Mouse (Mus musculus): ENCODE results near the gene Mybph.
A peak's percentile ranks its signal among the peaks of the same experiment; 100 is the strongest.

The Mybph gene

DNA sequence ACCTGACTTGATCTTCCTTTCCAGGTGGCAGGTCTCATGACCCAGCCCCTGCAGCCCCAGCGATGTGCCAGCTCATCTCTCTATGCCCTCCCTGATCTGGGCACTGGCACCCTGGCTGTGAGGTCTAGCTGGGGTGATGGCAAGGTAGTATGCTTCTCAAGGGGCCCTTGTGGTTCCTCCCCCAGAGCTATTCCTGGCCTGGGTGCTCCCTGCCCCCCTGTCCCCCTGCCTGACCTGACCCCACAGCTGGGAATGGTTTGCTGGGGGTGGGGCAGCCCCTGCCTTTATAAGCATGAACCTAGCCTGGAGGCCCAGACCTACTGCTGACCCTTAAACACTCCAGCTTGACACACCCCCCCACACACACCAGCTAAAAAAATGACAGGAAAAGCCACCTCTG, at the start of gene Mybph:
Gene Mybph (plus strand): TSS at position 323 of the 400 bp plus-strand sequence.
- no peak for DNase-seq (ENCODE audit: low spot score in 2 of 2)

DNA sequence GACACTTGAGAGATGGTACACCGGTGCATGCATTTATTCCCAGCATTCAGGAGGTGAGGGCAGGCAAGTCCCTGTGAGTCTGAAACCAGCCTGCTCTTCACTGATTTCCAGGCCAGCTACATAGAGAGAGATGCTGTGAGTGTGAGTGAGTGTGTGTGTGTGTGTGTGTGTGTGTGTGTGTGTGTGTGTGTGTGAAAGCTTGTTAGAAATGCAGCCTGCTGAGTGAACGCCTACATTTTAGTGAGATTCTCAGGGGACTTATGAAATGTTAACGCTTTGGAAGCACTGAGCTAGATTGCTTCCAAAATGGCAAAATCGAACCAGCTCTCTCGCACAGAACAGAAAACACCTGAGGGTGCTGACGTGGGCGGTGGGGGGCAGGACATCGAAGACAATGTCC, 47.2 kb upstream of the Mybph start:
- DNase-seq (ENCODE audit: low spot score in 2 of 2), result peak; percentile 58 to 60

DNA sequence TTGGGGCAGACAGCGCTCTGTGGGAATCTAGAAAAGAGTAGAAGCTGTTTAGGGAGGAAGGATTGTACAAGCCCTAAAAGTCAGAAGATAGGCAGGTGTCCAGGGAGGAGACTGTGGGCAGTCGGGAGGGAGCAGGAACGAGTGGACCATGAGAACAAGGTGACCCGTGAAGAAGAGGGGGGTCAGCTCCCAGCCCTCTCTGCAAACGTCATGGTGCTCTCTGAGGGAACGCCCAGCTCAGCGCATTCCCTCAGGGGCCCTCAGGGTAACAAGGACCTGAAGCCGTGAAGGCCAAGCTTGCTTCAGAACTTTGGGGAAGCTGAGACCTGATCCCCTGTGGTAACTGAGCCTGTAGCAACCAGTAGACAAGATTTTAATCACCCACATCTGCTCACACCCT, 43.2 kb upstream of the Mybph start:
- no peak for DNase-seq (ENCODE audit: low spot score in 2 of 2)

DNA sequence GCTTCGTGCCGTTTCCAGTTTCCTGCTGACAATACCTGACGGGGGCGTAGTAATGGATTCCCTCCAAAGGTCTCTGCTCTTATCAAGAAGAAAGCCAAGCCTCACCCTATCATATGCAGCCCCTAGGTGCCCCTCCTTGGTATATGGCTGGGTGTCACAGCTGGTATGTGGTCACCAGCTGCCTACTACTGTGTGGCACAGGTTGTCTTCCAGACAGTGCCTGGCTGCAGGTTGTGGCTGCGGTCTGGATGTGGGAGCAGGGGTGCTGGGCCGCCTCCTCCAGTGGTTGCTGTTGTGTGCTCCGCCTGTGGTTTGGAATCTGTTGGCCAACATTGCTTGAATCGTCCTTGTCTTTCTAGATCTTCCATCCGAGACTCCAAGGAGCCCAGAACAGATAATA, 42.5 kb upstream of the Mybph start:
- no peak for DNase-seq (ENCODE audit: low spot score in 2 of 2)

DNA sequence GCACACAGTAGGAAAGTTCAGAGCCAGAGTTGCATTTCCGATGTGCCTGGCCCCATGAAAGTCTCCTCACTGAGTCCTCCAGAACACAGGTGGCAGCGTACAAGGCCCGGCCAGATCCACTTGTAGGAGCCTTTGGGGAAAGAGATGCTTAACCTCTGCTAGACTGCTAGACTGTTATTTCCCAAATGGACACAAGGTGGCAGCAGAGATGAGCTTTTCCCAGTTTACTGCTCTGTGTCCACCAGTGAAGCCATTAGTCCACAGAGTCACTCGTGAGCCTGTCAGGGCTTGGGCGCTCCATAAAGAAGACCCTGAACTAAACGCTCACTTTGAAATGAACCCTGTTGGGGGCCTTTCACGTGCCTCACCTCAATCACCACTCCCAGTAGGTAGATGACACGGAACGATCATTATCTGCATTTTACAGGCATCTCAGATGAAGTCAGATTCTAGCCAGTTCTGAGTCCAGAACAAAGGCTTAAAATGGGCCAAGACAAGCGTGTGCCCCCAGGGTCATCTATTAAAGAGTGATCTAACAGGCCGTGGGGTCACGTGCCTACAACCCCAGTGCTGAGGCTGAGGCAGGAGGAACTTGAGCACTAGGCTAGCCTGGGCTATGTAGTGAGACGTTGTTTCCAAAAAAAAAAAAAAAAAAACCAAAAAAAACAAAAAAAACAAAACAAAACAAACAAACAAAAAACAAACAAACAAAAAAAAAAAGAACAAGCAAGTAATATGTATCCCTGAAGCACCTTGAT, 41.4 kb upstream of the Mybph start:
- DNase-seq (ENCODE audit: low spot score in 2 of 2), result peak; percentile 43 to 47

DNA sequence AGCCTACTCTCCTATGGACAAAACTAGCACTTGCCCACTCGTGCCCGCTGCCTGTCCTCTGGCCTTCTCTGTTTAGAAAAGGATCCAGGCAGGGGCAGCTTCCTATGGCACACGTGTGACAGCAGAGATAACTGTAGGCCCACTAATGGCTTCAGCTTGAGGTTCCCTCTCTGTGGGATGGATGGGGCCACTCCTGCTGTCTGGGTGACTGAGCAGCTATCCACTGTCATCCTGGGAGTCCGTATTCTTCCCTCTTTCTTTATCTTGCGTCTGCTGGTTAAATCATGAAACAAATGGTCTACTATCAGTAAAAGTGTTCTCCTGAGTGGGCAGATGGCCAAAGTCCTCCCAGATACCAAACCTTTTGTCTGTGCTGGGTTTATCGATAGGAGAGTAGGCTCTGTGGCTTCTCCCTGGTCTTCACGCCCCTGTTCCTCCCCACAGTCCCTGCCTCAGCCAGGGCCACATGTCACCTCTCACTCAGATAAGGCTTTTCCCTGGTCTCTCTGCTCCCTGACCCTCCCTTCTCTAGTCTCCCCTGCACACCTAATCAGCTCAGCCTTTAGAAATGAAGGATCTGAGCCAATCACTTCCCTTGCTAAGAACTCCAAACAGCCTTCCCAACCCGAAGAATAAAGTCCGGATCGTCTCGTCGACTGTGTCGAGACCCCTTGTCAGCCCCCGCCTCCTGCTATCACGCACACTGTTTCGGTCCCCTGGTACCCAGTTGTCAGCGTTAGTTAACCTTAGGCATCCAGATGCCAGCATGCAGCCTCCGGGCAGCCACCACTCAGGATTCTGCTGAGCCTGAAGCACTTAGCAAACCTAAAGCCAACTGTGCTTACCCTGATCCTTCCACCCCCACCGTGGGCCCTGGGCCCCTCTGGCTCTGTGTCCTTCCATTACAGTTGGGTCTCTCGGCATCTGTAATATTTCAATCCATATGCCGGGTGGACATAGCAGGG, 40.3 kb upstream of the Mybph start:
- no peak for DNase-seq (ENCODE audit: low spot score in 2 of 2)

DNA sequence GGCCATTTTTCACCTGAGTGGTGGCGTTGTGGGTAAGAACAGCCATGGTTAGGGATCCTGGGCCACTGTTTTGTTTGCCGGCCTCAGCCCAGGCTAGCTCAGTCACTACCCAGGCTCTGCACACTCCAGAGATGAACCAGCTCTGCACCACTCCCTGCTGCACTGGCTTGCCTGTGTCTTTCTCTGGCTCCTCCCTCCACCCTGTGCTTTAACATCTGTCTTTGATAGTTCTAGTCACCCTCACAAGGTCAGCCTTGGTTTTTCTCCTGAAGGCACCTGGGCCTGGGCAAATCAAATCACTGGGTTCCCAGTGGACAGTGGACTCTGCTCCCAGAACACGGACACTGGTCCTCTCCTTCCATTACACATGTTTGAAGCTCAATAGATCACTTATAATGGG, 39.1 kb upstream of the Mybph start:
- no peak for DNase-seq (ENCODE audit: low spot score in 2 of 2)

DNA sequence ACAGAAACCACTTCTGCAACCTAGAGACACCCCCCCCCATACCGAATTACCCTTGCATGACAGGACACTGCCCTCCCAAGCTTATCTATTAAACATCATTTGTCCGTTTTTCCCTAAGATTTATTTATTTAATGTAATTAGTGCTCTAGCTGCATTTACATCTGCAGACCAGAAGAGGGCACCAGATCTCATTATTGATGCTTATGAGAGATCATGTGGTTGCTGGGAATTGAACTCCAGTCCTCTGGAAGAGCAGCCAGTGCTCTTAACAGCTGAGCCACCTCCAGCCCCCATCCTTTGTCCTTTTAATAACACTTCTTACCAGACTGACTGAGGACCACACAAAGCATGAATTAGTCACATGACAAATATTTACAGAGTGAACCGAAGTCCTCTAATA, 38.6 kb upstream of the Mybph start:
- DNase-seq (ENCODE audit: low spot score in 2 of 2), result no peak

DNA sequence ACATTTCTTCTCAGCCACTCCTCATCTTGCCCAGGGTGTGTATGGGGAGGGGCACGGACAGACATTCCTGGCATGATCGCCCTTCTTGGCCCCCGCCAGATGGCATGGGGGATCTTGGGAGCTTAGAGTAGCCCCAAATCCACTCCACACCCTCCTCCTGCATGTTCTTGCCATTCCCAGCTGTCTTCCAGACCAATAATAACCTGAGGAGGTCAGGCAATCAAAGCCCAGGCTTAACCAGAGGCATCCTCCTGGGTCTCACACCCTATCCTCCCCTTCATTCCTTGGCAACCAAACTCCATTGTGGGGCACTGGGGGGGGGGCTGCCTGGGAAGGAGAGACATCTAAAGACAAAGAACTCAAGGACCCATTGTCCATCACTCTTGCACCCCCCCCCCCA, 32.8 kb upstream of the Mybph start:
- DNase-seq (ENCODE audit: low spot score in 2 of 2), result no peak

DNA sequence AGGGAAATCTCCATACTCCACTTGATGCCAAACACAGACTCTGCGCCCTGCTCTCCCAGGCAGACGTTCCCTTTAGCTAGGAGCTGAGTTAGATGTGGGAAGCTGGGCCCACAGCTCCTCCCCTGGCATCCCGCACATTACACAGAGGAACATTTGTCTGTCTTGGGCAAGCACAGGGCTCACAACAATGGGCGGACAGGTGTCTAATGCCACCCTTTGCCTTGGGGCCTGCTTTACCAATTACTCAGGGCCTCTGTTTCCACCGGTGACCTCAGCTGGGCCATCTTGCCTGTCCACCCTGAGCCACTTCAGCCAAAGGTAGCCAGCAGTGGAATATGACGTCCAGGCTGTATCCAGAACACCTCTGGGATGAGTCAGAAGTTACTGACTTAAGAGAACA, 31.8 kb upstream of the Mybph start:
- DNase-seq (ENCODE audit: low spot score in 2 of 2), result no peak

DNA sequence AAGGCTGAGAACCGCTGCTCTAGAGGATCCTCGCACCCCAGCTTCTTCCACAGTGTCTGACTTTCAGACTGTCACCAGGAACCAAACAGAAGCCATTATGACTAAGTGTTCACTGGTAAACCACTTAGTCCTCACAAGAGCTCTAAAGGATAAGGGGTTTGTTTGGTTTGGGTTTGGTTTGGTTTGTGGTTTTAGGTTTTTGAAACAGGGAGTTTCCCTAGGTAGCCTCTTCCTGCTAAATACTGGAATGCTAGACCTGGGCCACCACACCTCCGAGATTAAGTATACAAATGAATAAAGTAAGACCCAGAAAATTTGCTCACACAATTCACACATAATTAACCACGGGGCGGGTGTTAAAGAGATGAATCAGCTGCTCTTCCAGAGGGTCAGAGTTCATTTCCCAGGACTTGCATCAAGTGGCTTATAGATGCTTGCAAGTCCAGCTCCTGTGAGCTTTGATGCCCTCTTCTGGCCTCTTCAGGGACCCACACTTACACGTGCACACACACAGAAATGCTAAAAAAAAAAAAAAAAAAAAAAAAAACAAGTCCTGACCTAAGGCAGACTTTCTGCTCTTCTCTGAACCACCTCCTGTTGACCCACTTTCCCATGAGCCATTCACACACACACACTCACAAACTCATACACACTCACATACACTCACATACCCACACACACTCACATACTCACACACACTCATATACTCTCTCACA, 30.6 kb upstream of the Mybph start:
- DNase-seq (ENCODE audit: low spot score in 2 of 2), result no peak

DNA sequence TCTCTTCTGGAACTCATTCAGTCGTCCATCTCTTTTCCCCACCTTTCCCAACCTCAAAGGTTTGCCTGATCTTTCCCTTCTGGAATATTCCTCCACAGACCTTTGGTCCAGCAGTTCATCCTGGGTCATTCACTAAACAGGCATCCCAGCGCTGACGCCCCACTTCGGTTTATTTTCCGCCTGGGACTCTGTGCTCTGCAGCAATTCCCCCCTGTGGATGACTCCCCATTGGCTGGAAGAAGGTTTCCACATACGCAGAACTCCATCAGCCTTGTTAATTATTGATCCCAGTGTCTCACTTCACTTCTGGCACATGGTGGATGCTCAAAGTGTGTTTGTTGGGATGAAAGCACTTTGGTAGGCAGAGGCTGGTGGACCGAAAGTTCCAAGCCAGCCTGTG, 29.8 kb upstream of the Mybph start:
- no peak for DNase-seq (ENCODE audit: low spot score in 2 of 2)

DNA sequence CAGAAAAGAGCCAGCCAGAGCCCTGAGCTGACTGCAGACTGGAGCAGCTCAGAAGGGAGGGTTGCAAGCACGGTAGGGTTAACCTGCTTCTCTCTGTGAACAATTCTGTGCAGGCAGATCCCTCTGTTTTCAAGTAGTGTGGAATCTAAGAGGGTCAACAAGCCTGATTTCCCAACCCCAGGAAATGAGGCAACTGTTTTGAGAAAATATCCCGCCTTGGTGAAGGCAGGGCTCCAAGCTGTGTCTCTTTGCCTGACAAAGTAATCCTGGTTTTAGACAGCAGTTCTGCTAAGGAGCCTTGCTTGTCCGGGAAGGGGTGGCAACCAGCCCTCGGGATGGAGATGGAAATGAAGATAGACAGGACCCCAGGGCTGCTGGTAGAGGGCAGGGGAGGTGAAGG, 28.8 kb upstream of the Mybph start:
- no peak for DNase-seq (ENCODE audit: low spot score in 2 of 2)

DNA sequence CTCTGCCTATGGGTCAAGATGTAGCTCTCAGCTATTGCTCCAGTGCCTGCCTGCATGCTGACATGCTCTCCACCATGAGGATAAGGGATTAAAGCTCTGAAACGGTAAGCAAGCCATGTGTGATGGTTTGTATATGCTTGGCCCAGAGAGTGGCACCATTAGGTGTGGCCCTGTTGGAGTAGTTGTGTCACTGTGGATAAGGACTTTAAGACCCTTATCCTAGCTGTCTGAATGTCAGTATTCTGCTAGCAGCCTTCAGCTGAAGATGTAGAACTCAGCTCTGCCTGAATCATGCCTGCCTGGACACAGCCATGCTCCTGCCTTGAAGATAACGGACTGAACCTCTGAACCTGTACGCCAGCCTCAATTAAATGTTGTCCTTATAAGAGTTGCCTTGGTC, 26.7 kb upstream of the Mybph start:
- no peak for DNase-seq (ENCODE audit: low spot score in 2 of 2)

DNA sequence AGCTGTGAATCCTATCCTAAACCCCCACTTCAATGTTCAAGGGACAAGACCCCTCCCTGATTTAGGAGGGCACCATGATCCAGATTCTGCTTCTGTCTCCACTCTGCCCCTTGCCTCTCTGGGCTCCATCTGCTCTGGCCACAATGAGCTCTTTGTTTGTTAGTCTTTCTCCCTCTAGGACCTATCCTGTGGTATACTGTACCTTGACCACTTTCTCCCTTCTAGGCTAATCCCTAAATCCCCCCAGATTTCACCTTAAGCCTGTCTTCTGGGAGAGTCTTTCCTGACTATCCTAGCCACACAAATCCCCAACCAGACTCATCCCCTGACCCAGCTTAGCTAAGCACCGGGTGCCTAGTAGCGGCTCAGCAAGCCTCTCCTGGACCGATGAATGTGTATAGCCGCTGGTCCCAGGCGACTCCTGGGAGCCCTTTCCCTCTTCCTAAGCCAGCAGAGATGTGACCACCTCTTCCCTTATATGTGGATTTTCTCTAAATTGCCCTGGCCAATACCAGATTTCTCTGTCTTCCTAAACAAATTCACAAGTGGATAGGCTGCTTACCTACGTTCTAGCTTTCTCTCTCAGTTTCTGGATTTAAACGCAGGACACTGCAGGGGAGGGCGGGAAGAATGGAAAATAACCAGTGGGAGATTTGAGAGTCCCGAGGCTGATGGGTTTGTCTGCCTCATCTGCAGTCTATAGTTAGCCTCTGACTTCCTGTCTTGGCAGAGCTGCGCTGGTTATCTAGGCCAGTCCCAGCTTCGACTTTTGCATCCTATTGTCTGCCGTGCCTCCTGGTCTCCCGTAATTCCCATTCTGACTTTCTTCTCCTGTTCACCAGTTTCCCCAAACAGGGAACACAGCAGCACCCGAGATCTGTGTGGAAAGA, 25.6 kb upstream of the Mybph start:
- DNase-seq (ENCODE audit: low spot score in 2 of 2), result peak in 1 of 2 experiments; percentile 42

DNA sequence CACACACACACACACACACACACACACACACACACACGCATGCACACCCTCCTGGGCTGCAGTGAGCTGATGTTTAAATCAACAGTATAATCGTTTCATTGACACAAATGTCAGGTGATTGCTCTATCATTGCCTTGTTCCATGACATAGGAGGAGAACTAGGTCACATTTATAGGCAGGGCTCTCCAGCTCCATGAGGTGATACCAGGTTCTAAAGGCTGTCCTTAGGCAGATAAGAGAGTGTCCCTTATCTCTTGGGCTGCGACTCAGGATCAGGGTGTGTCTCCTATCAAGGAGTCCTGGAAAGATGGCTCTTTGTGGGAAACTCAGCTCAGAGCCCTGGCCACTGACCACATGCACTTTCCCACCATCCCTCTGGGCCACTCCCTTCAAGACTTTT, 24.7 kb upstream of the Mybph start:
- no peak for DNase-seq (ENCODE audit: low spot score in 2 of 2)

DNA sequence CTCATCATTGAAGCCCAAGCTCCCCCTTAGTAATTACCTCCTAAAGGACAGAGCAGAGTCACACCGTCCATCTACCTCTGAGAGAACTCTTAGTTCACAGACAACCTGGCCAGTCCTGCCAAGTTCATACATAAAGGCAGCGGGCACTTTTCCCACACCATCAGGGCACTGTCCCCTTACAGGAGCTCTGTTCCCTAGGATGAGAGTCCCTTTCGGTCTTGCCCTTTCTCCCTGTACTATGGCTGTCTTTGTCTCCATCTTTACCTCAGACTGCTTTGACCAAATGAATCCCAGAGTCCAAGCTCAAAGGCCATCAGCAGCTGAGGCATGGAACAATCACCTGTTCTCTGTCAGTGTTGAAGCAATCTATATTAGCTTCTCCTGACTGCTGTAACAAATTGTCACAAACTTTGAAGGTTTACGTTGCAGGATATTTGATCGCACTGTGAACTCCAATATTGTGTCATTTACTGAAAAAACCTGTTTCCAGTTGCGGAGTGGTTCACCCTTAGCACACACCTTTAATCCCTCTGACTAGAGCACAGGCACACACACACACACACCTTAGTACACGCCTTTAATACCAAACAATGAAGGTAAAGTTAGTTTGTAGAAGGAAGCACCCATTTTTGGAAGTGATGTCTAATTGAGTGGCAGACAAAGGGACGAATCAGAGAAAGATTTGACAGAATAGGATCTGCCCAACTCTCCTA, 24.1 kb upstream of the Mybph start:
- DNase-seq (ENCODE audit: low spot score in 2 of 2), result no peak

DNA sequence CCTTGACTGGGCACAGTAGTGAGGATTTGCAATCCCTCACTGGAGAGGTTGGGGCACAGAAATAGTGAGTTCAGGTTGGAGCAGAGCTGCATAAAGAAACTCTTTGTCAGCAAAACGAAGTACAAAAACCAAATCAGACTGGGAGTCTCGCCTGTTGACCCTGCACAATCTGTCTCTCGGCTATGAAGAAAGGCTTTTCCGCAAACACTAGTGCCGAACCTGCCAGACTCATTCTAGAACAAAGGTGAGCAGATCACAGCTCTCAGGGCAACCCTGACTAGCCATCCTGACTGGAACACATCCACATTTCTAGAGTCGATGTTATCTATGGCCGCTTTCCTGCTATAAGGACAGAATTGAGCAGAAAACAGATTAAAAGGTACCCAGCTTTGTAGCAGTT, 20.2 kb upstream of the Mybph start:
- DNase-seq (ENCODE audit: low spot score in 2 of 2), result no peak

DNA sequence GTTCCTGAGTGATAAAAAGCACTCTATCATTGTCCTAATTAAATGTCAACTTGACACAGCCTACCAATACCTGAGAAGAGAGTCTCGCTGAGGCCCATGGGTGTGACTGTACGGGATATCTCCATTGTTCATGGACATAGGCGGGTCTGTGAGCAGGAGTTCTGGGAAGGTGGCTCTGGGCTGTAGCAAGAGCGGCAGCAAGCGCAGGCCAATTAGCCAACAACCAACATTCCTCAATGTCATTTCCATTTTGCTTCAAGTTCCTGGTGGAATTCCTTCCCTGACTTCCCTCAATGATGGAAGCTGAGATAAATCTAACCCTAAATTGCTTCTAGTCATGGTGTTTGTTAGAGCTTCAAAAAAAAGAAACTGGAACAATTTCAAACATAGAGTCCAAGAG, 15.3 kb upstream of the Mybph start:
- DNase-seq (ENCODE audit: low spot score in 2 of 2), result no peak

DNA sequence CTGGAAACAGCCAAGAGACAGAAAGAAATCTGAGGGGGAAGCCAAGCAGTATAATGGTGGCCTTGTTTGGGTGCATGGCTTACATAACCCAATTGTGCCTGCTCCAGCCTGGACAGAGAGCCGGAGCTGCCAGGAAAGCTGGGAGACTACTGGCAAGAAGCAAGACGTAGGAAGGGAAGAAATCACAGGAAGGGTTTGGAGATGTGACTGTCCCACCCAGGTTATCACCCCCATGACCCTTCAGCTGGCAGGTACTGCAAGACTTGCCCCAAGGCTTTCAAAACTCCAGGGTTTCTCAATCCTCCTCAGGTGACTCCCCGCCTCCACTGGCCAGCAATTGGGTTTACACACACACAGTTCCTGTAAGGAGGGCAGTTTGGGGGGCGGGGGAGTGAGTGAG, 11.2 kb upstream of the Mybph start, which contains the start of gene Chil1:
Gene Chil1 (plus strand): TSS at position 152 of the 400 bp plus-strand sequence.
- no peak for DNase-seq (ENCODE audit: low spot score in 2 of 2)

DNA sequence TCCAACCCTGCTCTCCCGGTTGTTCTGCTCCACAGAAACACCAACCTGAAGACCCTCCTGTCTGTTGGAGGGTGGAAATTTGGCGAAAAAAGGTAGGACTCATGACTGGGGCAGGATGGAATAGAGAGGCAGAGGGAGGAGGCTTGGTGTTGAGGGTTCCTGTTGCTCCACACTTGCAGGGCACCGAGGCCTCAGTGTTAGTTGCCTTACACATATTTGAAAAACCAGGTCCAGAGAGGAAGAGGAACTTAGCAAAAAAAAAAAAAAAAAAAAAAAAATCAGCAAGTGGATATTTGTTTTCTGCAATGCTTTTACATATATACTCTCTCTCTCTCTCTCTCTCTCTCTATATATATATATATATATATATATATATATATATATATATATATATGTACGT, 9.2 kb upstream of the Mybph start:
- DNase-seq (ENCODE audit: low spot score in 2 of 2), result no peak
